Comparison of ENCODE assay signal across 14 mouse cellular contexts in the genomic region with DNA sequence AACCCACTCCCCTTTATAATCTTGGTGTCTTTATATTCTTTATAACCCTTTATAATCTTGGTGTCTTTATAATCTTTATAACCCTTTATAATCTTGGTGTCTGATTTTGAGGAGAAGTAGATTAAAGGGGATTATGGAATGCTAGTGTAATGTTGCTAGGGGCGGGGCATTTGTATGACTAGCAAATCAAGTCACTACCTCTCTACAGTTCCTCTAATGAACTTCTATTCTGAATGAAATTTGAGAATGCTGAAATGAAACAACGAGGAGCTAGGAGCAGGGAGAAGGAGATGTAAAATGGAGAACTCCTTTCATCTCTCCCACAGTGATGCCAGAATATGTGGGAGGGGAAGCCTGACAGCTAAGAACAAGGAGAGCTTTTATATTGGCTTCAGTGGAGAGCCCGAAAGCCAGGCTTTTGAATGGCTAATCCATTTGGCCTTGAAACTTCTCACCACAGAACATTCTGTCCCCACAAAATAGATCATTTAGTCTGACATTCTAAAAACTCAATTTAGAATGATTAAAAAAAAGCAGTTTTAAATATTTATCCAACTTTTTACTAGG. TPM values are rescaled to one million over a fixed set of nuclear protein-coding genes. Genes with fewer than 3 reads are reported as not detected.
DNase-seq lines count a peak whose midpoint lies in the region; ATAC-seq lines count a peak whose summit lies in the region.
"Had no signal": no experiment of that assay in that cellular context is flagged by ENCODE, and none has a peak within 500 bp of the region (broad histone marks: within the 10 kb centered on the region; RNA-seq: fewer than 3 reads in every experiment).

No protein-coding gene starts in this region.

- H3K27ac ChIP-seq in heart, embryonic 12.5 days (ENCODE audit: poor library complexity, severe bottlenecking): no peak overlapping the region

- H3K4me2 ChIP-seq in heart, embryonic 12.5 days: no peak overlapping the region

- H3K4me3 ChIP-seq in heart, embryonic 12.5 days: no peak overlapping the region

- no peak overlapping the region for H3K9ac ChIP-seq in heart, embryonic 12.5 days

- DNase-seq in heart, adult 11 months: peak; percentile 92
- DNase-seq in ovary, adult 18-20 months (ENCODE audit: low spot score): peak; percentile 4
- no peak for DNase-seq in ovary, postnatal 14 days (ENCODE audit: low spot score)
- peak; percentile 71 for DNase-seq in gonadal fat pad, adult 2 months (ENCODE audit: low read depth)
- peak; percentile 76 for DNase-seq in testis, postnatal 14 days (ENCODE audit: low spot score)
- DNase-seq in adrenal gland, adult 2 months: no peak
- DNase-seq: cerebellum, postnatal 25 days; kidney, postnatal 25 days; lung, adult 18-20 months had no signal

- H3K27me3 ChIP-seq in heart, embryonic 12.5 days (replicated peaks): no peaks in the 10 kb centered on the region

- no peaks in the 10 kb centered on the region for H3K4me1 ChIP-seq in heart, embryonic 12.5 days (replicated peaks)

- ATAC-seq in heart, embryonic 12.5 days (ENCODE audit: insufficient number of reproducible peaks, low FRiP score): no peak

- WGBS in heart, embryonic 12.5 days: 56% methylated on average over 3 of the region's 3 CpGs

- H3K36me3 ChIP-seq in heart, embryonic 12.5 days: no peaks in the 10 kb centered on the region

- no peaks in the 10 kb centered on the region for H3K9me3 ChIP-seq in heart, embryonic 12.5 days (replicated peaks)

RNA-seq across cellular contexts. Expression of gene 9330159F19Rik, which starts 2.2 kb away (rescaled TPM):
- polyA plus RNA-seq in heart, embryonic 12.5 days (2016; fragmentation: Nextera tagmentation; extraction: Ambion mirVana): 0.14 and 0.27 TPM in 2 replicates
- polyA plus RNA-seq in gonadal fat pad, adult 2 months (2012; rRNA removed): 3.1 and 3.2 TPM in 2 replicates
- 1 to 10 TPM; 5.3 to 5.9 TPM for total RNA-seq in adrenal gland, adult 2 months (2021)
- polyA plus RNA-seq in adrenal gland, adult 2 months (2012; rRNA removed): 0.08 and 0.16 TPM in 2 replicates
- polyA plus RNA-seq: spleen, adult 2 months had no signal

RNA-seq across cellular contexts. Expression of gene Gm49353, which starts 14.9 kb away (rescaled TPM):
- not detected in 2 replicates for polyA plus RNA-seq in heart, embryonic 12.5 days (2016; fragmentation: Nextera tagmentation; extraction: Ambion mirVana)
- not detected in 2 replicates for polyA plus RNA-seq in gonadal fat pad, adult 2 months (2012; rRNA removed)
- total RNA-seq in adrenal gland, adult 2 months (2021): 1 to 10 TPM; 1.6 to 2.4 TPM
- polyA plus RNA-seq in adrenal gland, adult 2 months (2012; rRNA removed): not detected in 2 replicates
- total RNA-seq: neutrophil, adult 5-6 weeks had no signal
- polyA plus RNA-seq: heart, embryonic 16.5 days; limb, embryonic 11.5 days; spleen, adult 2 months had no signal

Comparison
In these comparisons a context has a peak if more than half of its experiments do, and no peak if none do; other contexts are left out.
1. DNase-seq: peak in heart, adult 11 months (single experiment), ovary, adult 18-20 months (single experiment), gonadal fat pad, adult 2 months (single experiment) and testis, postnatal 14 days (single experiment); none in ovary, postnatal 14 days (single experiment) and adrenal gland, adult 2 months (single experiment).